Mouse (Mus musculus) G1E (cell line): ENCODE measurements around the gene Crybb2. TPM values are rescaled to one million over a fixed set of nuclear protein-coding genes. Genes with fewer than 3 reads are reported as not detected.
A peak's percentile ranks its signal among the peaks of the same experiment; 100 is the strongest.

Experiments
- ATAC-seq: 2 replicates; pipeline ENCODE4 v1.8.0; 2016; ENCODE audit warnings: mild to moderate bottlenecking; ENCODE audit not compliant: insufficient number of reproducible peaks, poor library complexity, low FRiP score, severe bottlenecking; ENCODE audit errors: extremely low read depth
- DNase-seq: peaks from one replicate; pipeline ENCODE4 v3.0.0; 2012; ENCODE audit warnings: low spot score
- H3K27me3 ChIP-seq: 2 replicates; pipeline ENCODE4 v1.6.1; 2012; ENCODE audit warnings: mild to moderate bottlenecking, low read length, inconsistent platforms; ENCODE audit not compliant: insufficient read depth
- H3K36me3 ChIP-seq: replicated peaks from 2 replicates; pipeline ENCODE3; 2012; ENCODE audit warnings: mild to moderate bottlenecking, inconsistent platforms
- H3K4me1 ChIP-seq: 2 replicates; pipeline ENCODE4 v1.6.1; 2012; ENCODE audit warnings: low read depth, low read length, inconsistent platforms, mixed read lengths; ENCODE audit not compliant: insufficient read depth
- H3K4me3 ChIP-seq: 2 replicates; pipeline ENCODE4 v1.5.1; 2012; ENCODE audit warnings: low read depth, mild to moderate bottlenecking, inconsistent platforms, low read length, moderate library complexity, mixed read lengths
- H3K9me3 ChIP-seq: replicated peaks from 2 replicates; pipeline ENCODE4 v1.6.1; 2012; ENCODE audit warnings: inconsistent platforms
- CTCF ChIP-seq: IDR thresholded peaks from 2 replicates; pipeline ENCODE4 v1.5.1; 2012; ENCODE audit warnings: low read depth, low read length, inconsistent platforms, mixed read lengths
- GATA1 ChIP-seq: IDR thresholded peaks from 2 replicates; pipeline ENCODE4 v1.6.1; 2012; ENCODE audit warnings: borderline replicate concordance, low read length, inconsistent platforms, mixed read lengths
- GATA2 ChIP-seq: IDR thresholded peaks from 2 replicates; pipeline ENCODE4 v1.6.1; 2012; ENCODE audit warnings: low read depth, low read length, inconsistent platforms, borderline replicate concordance
- POLR2AphosphoS5 ChIP-seq: IDR thresholded peaks from 2 replicates; pipeline ENCODE4 v1.6.1; 2012; ENCODE audit warnings: low read depth, low read length, inconsistent platforms; ENCODE audit not compliant: insufficient replicate concordance
- TAL1 ChIP-seq: conservative IDR thresholded peaks from 2 replicates; pipeline ENCODE4 v1.6.1; 2012; ENCODE audit warnings: low read depth, low read length, inconsistent platforms, mixed read lengths
- polyA plus RNA-seq: library from polyadenylated mRNA; stranded (reverse); fragments of >175 nt; gene quantifications from 2 replicates; pipeline ENCODE4 v1.2.3, GENCODE M21; 2012
- total RNA-seq, 2 experiments: library from RNA; stranded (forward) in 1 of 2; stranded (reverse) in 1 of 2; fragments of 200-1000 nt in 1 of 2; fragments of >200 nt in 1 of 2; fragmentation: Nextera tagmentation in 1 of 2; gene quantifications; 2 replicates each; pipeline ENCODE4 v1.2.3; 2014 to 2017

The Crybb2 gene
- total and polyA plus RNA-seq, 3 experiments, result not detected

DNA sequence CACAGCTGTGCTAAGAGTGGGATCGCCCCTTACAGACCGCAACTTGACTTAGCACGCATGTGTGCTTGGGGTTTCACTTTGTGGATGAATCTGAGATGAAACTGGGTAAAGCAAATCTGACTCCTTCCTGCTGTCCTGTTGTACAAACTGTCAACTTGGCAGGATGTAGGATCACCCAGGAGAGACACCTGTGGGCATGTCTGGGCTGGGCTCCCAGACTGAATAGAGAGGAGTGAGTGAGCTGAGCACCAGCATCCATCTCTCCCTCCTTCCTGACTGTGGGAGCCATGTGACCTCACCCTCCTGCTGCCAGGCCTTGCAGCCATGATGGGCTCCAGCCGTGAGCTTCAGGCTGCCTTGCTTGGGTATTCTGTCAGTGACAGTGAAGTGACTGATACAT is 35.6 kb upstream of the Crybb2 start:
- Histone ChIP-seq H3K4me3 (no peak overlapping the region), H3K9me3 (peaks cover 83% of the 10 kb centered on the region), H3K36me3 (no peaks in the 10 kb centered on the region), H3K27me3 (no peaks in the 10 kb centered on the region), H3K4me1 (no peaks in the 10 kb centered on the region)
- no peak for ATAC-seq
- no peak for DNase-seq
- TF ChIP-seq GATA2 (no peak), POLR2AphosphoS5 (no peak), CTCF (no peak), GATA1 (no peak), TAL1 (no peak)

- TF ChIP-seq GATA1 (no peak), GATA2 (no peak), POLR2AphosphoS5 (no peak), CTCF (no peak), TAL1 (no peak)
- no peak for DNase-seq
Measured at GRCm38 (mm10) chr5:113105035-113105434, 35.1 kb upstream of the Crybb2 start.

DNA sequence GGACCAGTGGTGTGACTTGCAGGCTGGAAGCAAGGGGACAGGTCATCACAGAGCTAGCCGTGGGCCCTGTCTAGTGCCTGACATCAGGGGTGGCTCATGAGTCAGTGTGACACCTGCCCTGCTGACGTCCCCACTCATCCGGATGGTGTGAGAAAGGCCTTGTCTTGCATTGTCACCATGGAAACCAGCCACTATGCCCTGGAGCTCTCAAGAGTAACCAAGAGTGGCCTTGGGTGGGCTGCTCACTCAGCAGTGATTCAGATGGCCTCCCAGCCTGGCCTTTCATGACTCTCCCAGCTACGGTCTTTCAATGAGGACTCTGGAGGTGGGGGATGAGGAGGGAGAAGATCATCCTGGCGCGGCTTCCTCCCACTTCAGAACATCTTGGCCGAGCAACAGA is 32.5 kb upstream of the Crybb2 start:
- Histone ChIP-seq H3K4me3 (no peak overlapping the region; the same call in 1 of the 2 replicates), H3K4me1 (no peaks in the 10 kb centered on the region), H3K9me3 (peaks cover 93% of the 10 kb centered on the region), H3K36me3 (no peaks in the 10 kb centered on the region), H3K27me3 (no peaks in the 10 kb centered on the region)
- ATAC-seq (no peak), DNase-seq (no peak)
- no peak for TF ChIP-seq POLR2AphosphoS5
- no peak for TF ChIP-seq TAL1
- TF ChIP-seq GATA1, result no peak
- no peak for TF ChIP-seq CTCF
- no peak for TF ChIP-seq GATA2

More at GRCm38 (mm10) chr5:113105035-113105434, 35.1 kb upstream of the Crybb2 start:
- Histone ChIP-seq H3K4me3 (no peak overlapping the region), H3K36me3 (no peaks in the 10 kb centered on the region), H3K4me1 (no peaks in the 10 kb centered on the region), H3K27me3 (no peaks in the 10 kb centered on the region), H3K9me3 (peaks cover 84% of the 10 kb centered on the region)
- no peak for ATAC-seq

GRCm38 (mm10) chr5:113101457-113101856 is 31.5 kb upstream of the Crybb2 start:
- Histone ChIP-seq H3K4me1 (no peaks in the 10 kb centered on the region), H3K27me3 (no peaks in the 10 kb centered on the region), H3K9me3 (peaks cover 93% of the 10 kb centered on the region), H3K4me3 (no peak overlapping the region), H3K36me3 (no peaks in the 10 kb centered on the region)
- TF ChIP-seq GATA2 (no peak), GATA1 (no peak), POLR2AphosphoS5 (no peak), CTCF (no peak), TAL1 (no peak)
- DNase-seq, result no peak
- no peak for ATAC-seq

DNA sequence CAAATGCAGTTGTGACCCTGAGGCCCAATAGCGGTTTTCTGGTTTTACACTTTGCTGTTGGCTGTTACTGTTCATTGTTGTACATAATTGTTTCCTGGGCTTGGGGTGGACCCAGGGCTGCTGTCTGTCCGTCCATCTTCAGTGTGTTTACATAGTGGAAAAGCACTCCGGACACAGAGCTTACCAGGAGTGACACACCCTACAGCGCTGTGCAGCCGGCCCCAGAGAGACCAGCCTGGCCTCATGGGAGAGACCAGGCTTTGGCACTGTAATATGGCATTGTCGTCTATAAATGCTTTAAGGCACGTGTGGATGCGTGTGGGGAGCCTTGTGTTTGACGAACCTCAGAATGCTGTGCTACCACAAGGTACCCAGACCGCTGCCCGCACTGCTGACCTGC is 30.5 kb upstream of the Crybb2 start:
- Histone ChIP-seq H3K36me3 (no peaks in the 10 kb centered on the region), H3K9me3 (peaks cover 99% of the 10 kb centered on the region), H3K27me3 (no peaks in the 10 kb centered on the region), H3K4me3 (no peak overlapping the region), H3K4me1 (no peaks in the 10 kb centered on the region)
- DNase-seq, result no peak
- TF ChIP-seq POLR2AphosphoS5, result no peak
- no peak for ATAC-seq

GRCm38 (mm10) chr5:113099546-113099945 is 29.6 kb upstream of the Crybb2 start:
- ATAC-seq, result no peak
- H3K9me3 ChIP-seq, result peaks cover 99% of the 10 kb centered on the region
- no peaks in the 10 kb centered on the region for H3K4me1 ChIP-seq
- H3K36me3 ChIP-seq, result no peaks in the 10 kb centered on the region
- H3K4me3 ChIP-seq, result no peak overlapping the region
- H3K27me3 ChIP-seq, result no peaks in the 10 kb centered on the region
- no peak for TF ChIP-seq POLR2AphosphoS5
- TF ChIP-seq GATA2, result no peak
- no peak for TF ChIP-seq TAL1
- no peak for TF ChIP-seq CTCF
- no peak for TF ChIP-seq GATA1
- no peak for DNase-seq

DNA sequence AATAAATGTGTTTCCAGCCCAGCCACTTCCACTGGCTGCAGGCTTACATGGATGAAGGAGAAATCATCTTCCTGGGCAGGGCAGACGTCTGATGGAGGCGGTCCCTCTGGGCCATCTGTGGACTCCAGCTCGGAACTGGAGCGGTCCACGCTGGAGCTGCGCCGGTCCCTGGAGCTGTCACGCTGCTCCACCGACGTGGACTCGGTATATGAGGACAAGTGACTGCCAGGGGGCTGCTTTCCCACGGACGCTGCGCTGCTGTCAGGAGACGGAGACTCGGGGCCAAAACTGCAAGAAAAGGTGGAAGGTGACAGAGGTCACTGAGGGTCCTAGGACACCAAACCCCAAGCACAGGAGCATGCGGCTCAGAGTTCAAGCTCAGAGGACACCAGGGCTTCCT is 27.6 kb upstream of the Crybb2 start:
- no peak for DNase-seq
- Histone ChIP-seq H3K4me1 (no peaks in the 10 kb centered on the region), H3K9me3 (peaks cover 99% of the 10 kb centered on the region), H3K36me3 (no peaks in the 10 kb centered on the region), H3K4me3 (peak overlapping the region; percentile 4; the same call in 1 of the 2 replicates), H3K27me3 (peaks cover 2% of the 10 kb centered on the region; the same call in 1 of the 2 replicates)
- no peak for ATAC-seq
- TF ChIP-seq GATA2, result no peak
- no peak for TF ChIP-seq TAL1
- TF ChIP-seq POLR2AphosphoS5, result no peak
- TF ChIP-seq CTCF, result no peak
- no peak for TF ChIP-seq GATA1
